Mouse (Mus musculus) spleen, adult 2 months (tissue): ENCODE data around the gene Ccdc154. TPM values are rescaled to one million over a fixed set of nuclear protein-coding genes. Genes with fewer than 3 reads are reported as not detected.

ENCODE experiments used
- DNase-seq, 2 experiments: peaks; one replicate each; pipeline versions ENCODE4 v3.0.0 to v3.0.0-alpha.2; 2012 to 2021; ENCODE audit warnings: low spot score in 2 of 2, low read depth in 1 of 2
- H3K27ac ChIP-seq: fragments of 200-500 bp; 2 replicates; pipeline ENCODE4 v1.5.1; 2012; ENCODE audit warnings: low read length, inconsistent platforms; ENCODE audit not compliant: insufficient read depth
- H3K27me3 ChIP-seq: fragments of 200-500 bp; 2 replicates; pipeline ENCODE4 v1.6.1; 2012; ENCODE audit warnings: mild to moderate bottlenecking, moderate library complexity, low read length, inconsistent platforms; ENCODE audit not compliant: control insufficient read depth, insufficient read depth
- H3K36me3 ChIP-seq: fragments of 200-500 bp; 2 replicates; pipeline ENCODE4 v1.6.1; 2012; ENCODE audit warnings: mild to moderate bottlenecking, low read length, inconsistent platforms; ENCODE audit not compliant: control insufficient read depth, insufficient read depth
- H3K4me1 ChIP-seq: fragments of 200-500 bp; 2 replicates; pipeline ENCODE4 v1.6.1; 2011; ENCODE audit warnings: inconsistent platforms; ENCODE audit not compliant: control insufficient read depth, insufficient read depth, insufficient read length
- H3K4me3 ChIP-seq: fragments of 200-500 bp; 2 replicates; pipeline ENCODE4 v1.5.1; 2011; ENCODE audit warnings: mild to moderate bottlenecking, inconsistent platforms; ENCODE audit not compliant: insufficient read depth, insufficient read length; ENCODE audit errors: extremely low read depth
- CTCF ChIP-seq: fragments of 200-500 bp; IDR thresholded peaks from 2 replicates; pipeline ENCODE4 v1.5.1; 2011; ENCODE audit warnings: mild to moderate bottlenecking, inconsistent platforms; ENCODE audit not compliant: insufficient read depth, insufficient read length, insufficient replicate concordance; ENCODE audit errors: extremely low read depth
- POLR2A ChIP-seq: fragments of 200-500 bp; IDR thresholded peaks from 2 replicates; pipeline ENCODE4 v1.6.1; 2011; ENCODE audit warnings: low read depth, low read length, inconsistent platforms
- WGBS: fragments of 180-500 bp; shearing (Covaris S2); methylation state at CpG from one replicate; pipeline ENCODE4 v1.1.7; 2018; 5-methylcytosine and 5-hydroxymethylcytosine counted together
- polyA plus RNA-seq: library from polyadenylated mRNA; depleted of rRNA; stranded (reverse); fragments of >200 nt; gene quantifications from 2 replicates; pipeline ENCODE4 v1.2.3, GENCODE M21; 2012

The Ccdc154 gene
- polyA plus RNA-seq, 1 experiment: not detected

DNA sequence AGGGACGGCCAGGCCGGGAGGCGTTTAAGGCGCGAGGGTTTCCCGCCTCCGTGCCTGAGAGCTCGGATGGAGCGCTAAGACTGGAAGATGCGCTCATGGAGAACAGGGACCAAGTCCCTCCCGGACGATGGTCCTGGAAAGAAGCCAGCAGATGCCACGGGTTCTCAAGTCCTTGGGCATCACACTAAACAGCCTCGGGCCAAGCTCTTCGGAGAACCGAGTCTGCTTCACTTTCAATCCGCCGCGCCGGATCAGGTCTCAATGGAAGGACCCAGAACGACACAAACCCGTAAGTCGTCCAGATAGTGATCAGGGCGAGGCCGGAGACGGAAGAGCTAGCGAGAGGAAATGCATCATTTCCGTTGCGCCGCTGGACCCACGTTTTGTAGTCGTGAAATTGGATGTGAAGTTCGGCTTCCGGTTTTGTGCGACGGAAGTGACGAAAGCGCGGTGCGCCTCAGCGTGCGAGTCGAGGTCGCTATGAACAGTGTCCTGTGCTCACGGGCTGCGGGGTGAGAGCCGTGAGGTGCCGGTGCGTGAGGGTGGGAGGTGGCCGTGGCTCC lies 21.9 kb downstream of the Ccdc154 start, which contains the start of gene BC003965:
Gene BC003965, plus strand, starts transcription at position 426 of the 563 bp plus-strand sequence.
- Histone ChIP-seq H3K27me3 (no peaks in the 10 kb centered on the region), H3K27ac (peak within 1 kb of the TSS; percentile 93), H3K36me3 (no peaks in the 10 kb centered on the region), H3K4me3 (peak within 1 kb of the TSS; percentile 82), H3K4me1 (peaks cover 8% of the 10 kb centered on the region; the same call in 1 of the 2 replicates)
- WGBS: under 1% methylated on average over 50 of the region's 50 CpGs
- DNase-seq: peak; percentile 96 to 97
- TF ChIP-seq CTCF (no peak), POLR2A (peak; percentile 83)

DNA sequence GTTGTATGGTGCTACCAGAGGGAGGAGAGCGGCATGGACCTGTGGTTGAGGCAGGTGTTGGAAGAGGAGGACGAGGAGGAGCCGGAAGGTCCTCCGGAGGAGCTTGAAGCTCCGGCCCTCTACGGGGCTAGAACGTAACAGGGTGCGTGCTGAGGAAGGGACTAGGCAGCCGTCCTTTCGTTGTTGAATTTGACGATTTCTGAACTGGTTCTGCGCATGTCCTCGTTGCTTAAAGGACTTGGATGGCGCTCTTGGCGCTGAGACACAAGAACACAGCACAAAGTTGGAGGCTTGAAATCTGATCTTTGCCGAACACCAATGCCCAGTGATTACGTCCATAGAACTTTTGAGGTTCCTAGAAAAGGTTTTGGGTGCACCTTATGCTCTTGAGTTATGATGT lies 22.7 kb downstream of the Ccdc154 start:
- no peak for DNase-seq
- TF ChIP-seq POLR2A (no peak), CTCF (no peak)
- 9% methylated on average over 17 of the region's 17 CpGs for WGBS

DNA sequence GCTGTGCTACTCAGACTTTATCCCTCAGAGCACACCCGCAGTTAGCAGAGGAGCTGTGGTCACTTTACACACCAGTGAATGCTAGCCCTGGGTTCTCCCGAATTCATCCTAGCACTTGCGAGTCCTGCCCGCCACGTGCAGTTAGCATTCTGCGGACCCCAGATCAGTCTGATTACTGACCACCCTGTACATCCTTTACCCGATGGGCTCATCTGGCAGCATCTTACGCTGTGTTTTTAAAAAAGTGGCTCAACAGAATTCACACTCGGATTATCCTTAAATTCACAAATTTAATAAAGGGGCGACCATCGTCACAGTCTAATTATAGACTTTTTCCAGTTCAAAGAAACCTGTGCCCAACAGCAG lies 25.5 kb downstream of the Ccdc154 start:
- TF ChIP-seq CTCF (no peak), POLR2A (no peak)
- peak overlapping the region; percentile 91 for H3K4me3 ChIP-seq
- peak overlapping the region; percentile 48 for H3K27ac ChIP-seq
- no peaks in the 10 kb centered on the region for H3K27me3 ChIP-seq
- no peak for DNase-seq
- no peaks in the 10 kb centered on the region for H3K36me3 ChIP-seq
- WGBS: 25% methylated on average over 11 of the region's 11 CpGs
- H3K4me1 ChIP-seq: peaks cover 15% of the 10 kb centered on the region; the same call in 1 of the 2 replicates

More for the DNA sequence above, 22.7 kb downstream of the Ccdc154 start:
- Histone ChIP-seq H3K4me3 (peak overlapping the region; percentile 82), H3K27me3 (no peaks in the 10 kb centered on the region), H3K4me1 (peaks cover 15% of the 10 kb centered on the region; the same call in 1 of the 2 replicates), H3K27ac (no peak overlapping the region), H3K36me3 (no peaks in the 10 kb centered on the region)

DNA sequence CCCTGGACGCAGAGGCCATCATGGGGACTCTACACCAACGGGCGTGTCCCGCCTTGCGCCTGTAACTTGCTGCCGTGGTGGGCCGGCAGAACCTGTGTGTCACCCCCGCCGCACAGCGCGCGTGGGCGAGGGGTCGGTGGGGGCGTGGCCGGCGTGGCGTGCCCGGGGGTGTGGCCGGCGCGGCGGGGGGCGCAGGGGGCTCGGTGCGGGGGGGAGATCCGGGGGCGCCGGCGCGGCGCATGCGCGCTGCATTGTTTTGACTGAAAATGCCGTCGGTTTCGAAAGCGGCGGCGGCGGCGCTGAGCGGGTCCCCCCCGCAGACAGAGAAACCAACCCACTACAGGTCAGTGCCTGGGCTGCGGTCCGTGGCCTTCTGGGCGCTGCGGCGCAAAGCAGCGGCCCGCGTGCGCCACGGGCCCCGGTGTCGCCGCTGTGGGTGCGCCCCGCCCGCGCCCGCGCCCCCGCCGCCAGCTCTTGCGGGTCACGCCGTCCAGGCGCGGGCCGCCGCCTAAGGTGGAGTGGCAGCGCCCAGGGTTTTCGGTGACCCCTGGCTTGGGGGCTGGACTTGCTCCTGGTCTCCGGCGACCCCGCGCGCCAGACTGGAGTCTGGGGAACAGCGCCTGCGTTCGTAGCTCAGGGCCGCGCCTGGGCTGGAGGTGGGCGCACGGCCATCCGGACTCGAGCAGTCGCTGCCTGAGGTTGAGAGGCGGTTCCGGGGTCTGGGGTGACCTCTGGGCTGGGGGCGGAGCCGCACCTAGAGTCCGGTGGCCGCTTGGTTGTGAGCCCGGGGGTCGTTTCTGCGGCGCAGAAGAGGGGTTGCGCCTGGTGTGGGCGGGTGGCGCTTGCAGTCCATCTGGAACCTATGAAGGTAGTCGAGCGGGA lies 26.1 kb downstream of the Ccdc154 start, which contains the start of gene Unkl:
Gene Unkl, plus strand, starts transcription at position 248 of the 882 bp plus-strand sequence.
- peaks cover 15% of the 10 kb centered on the region; the same call in 1 of the 2 replicates for H3K4me1 ChIP-seq
- H3K36me3 ChIP-seq: no peaks in the 10 kb centered on the region
- under 1% methylated on average over 101 of the region's 104 CpGs for WGBS
- H3K27me3 ChIP-seq: no peaks in the 10 kb centered on the region
- TF ChIP-seq POLR2A (no peak), CTCF (no peak)
- H3K27ac ChIP-seq: peak within 1 kb of the TSS; percentile 84
- peak within 1 kb of the TSS; percentile 91 for H3K4me3 ChIP-seq
- peak in 1 of 2 experiments; percentile 63 for DNase-seq

DNA sequence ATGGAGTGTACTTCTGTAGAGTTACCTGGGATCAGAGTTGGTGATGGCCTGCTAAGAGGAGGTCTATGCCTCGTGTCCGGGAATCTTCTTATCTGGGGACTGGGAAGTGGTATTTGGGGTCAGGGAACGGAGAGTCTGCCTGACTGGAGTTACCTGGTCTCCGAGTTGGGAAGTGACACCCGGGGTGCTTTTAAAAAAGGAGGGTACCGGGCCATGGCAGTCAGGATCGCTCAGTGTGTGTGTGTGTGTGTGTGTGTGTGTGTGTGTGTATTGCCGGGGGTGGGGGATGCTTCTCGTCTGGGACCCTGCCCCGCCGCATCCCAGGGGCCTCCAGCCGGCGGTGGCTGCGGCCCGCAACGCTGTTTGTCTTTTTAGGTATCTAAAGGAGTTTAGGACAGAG lies 26.8 kb downstream of the Ccdc154 start:
- Histone ChIP-seq H3K4me3 (peak overlapping the region; percentile 91), H3K36me3 (0 out of 2 replicates have a peak, but pooled peaks cover 2% of the 10 kb centered on the region), H3K4me1 (peaks cover 12% of the 10 kb centered on the region; the same call in 1 of the 2 replicates), H3K27ac (no peak overlapping the region), H3K27me3 (no peaks in the 10 kb centered on the region)
- no peak for TF ChIP-seq CTCF
- no peak for TF ChIP-seq POLR2A
- 7% methylated on average over 16 of the region's 16 CpGs for WGBS
- DNase-seq: no peak

DNA sequence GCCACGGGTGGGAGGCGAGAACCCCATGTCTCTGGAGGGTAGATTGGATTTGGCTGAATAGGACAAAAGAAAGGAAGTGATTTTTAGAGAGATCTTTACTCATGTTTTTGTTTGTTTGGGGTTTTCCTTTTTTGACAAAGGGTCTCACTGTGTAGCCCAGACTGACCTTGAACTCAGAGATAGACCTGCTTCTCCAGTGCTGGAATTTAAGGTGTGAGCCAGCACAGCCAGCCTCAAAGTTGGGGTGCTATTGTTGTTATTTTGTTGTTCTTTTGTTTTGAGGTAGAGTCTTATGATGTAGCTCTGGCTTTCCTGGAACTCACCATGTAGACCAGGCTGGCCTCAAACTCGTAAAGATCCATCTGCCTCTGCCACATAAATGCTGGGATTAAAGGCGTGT lies 40.1 kb downstream of the Ccdc154 start:
- no peaks in the 10 kb centered on the region for H3K4me1 ChIP-seq
- H3K27ac ChIP-seq: no peak overlapping the region
- 93% methylated on average over 4 of the region's 4 CpGs for WGBS
- H3K36me3 ChIP-seq: peaks cover 38% of the 10 kb centered on the region
- no peak for DNase-seq
- no peak for TF ChIP-seq POLR2A
- TF ChIP-seq CTCF: no peak
- H3K27me3 ChIP-seq: no peaks in the 10 kb centered on the region
- no peak overlapping the region for H3K4me3 ChIP-seq

DNA sequence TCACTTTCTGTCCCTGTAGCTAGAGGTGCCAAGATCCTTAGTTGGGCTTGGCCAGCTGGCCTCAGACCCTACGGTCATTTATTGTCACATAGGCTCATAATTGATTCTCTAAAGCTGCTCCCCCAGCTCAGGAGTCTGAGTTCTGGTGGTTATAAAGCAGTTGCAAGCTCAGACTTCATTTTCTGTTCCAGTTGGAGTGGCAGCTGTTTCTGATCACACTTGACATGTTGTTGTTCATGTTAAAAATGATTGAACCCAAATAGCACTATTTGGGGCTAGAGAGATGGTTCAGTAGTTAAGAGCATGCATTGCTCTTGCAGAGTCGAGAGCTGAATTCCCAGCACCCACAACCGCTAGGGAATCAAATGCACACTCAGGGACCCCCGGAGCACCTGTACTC lies 47.7 kb downstream of the Ccdc154 start:
- DNase-seq: no peak
- 83% methylated on average over 4 of the region's 4 CpGs for WGBS
- H3K4me1 ChIP-seq: peaks cover 4% of the 10 kb centered on the region; the same call in 1 of the 2 replicates
- H3K36me3 ChIP-seq: peaks cover 52% of the 10 kb centered on the region
- H3K27me3 ChIP-seq: no peaks in the 10 kb centered on the region
- TF ChIP-seq CTCF (no peak), POLR2A (no peak)
- no peak overlapping the region for H3K27ac ChIP-seq
- no peak overlapping the region for H3K4me3 ChIP-seq
